Mouse (Mus musculus) hindbrain, embryonic 13.5 days (tissue): Measurements from ENCODE around the gene Cbx1. TPM values are rescaled to one million over a fixed set of nuclear protein-coding genes. Genes with fewer than 3 reads are reported as not detected.
"Not testable (repeated sequence)": the region's sequence is repeated elsewhere in the genome, so short reads cannot be mapped to it uniquely, and the experiment has no call there.

Experiments
- ATAC-seq: fragments of 200-750 bp; cut with Nextera tagmentation; 2 replicates; pipeline ENCODE4 v1.8.0; 2017; ENCODE audit warnings: moderate TSS enrichment; ENCODE audit not compliant: low FRiP score
- H3K27ac ChIP-seq: fragments of 300-500 bp; sonication (generic); 2 replicates; pipeline ENCODE4 v1.5.1; 2015; ENCODE audit warnings: inconsistent platforms, mild to moderate bottlenecking, moderate library complexity
- H3K27me3 ChIP-seq: fragments of 300-500 bp; sonication (generic); 2 replicates; pipeline ENCODE4 v1.6.1; 2015; ENCODE audit warnings: mild to moderate bottlenecking, inconsistent platforms
- H3K36me3 ChIP-seq: fragments of 300-500 bp; sonication (generic); 2 replicates; pipeline ENCODE4 v1.6.1; 2015; ENCODE audit warnings: mild to moderate bottlenecking, inconsistent platforms
- H3K4me1 ChIP-seq: fragments of 300-500 bp; sonication (generic); replicated peaks from 2 replicates; pipeline ENCODE4 v1.6.1; 2015; ENCODE audit warnings: inconsistent platforms
- H3K4me2 ChIP-seq: fragments of 300-500 bp; sonication (generic); 2 replicates; pipeline ENCODE4 v1.6.1; 2015; ENCODE audit warnings: inconsistent platforms, mild to moderate bottlenecking, moderate library complexity
- H3K4me3 ChIP-seq: fragments of 300-500 bp; sonication (generic); 2 replicates; pipeline ENCODE4 v1.5.1; 2015; ENCODE audit warnings: mild to moderate bottlenecking, inconsistent platforms
- H3K9ac ChIP-seq: fragments of 300-500 bp; sonication (generic); 2 replicates; pipeline ENCODE4 v1.6.1; 2015; ENCODE audit warnings: mild to moderate bottlenecking, inconsistent platforms
- H3K9me3 ChIP-seq: fragments of 300-500 bp; sonication (generic); 2 replicates; pipeline ENCODE4 v1.6.1; 2016; ENCODE audit warnings: inconsistent platforms
- WGBS: fragments of 180-500 bp; shearing (Covaris S2); methylation state at CpG from one replicate; pipeline ENCODE4 v1.1.7; 2015; 5-methylcytosine and 5-hydroxymethylcytosine counted together
- polyA plus RNA-seq: library from polyadenylated mRNA; unstranded; fragments of >200 nt; fragmentation: Nextera tagmentation; extraction: Ambion mirVana; gene quantifications from 2 replicates; pipeline ENCODE4 v1.2.1, GENCODE M21; 2015

Cbx1 gene
- polyA plus RNA-seq, 1 experiment from 2014 or later, result 108 TPM

DNA sequence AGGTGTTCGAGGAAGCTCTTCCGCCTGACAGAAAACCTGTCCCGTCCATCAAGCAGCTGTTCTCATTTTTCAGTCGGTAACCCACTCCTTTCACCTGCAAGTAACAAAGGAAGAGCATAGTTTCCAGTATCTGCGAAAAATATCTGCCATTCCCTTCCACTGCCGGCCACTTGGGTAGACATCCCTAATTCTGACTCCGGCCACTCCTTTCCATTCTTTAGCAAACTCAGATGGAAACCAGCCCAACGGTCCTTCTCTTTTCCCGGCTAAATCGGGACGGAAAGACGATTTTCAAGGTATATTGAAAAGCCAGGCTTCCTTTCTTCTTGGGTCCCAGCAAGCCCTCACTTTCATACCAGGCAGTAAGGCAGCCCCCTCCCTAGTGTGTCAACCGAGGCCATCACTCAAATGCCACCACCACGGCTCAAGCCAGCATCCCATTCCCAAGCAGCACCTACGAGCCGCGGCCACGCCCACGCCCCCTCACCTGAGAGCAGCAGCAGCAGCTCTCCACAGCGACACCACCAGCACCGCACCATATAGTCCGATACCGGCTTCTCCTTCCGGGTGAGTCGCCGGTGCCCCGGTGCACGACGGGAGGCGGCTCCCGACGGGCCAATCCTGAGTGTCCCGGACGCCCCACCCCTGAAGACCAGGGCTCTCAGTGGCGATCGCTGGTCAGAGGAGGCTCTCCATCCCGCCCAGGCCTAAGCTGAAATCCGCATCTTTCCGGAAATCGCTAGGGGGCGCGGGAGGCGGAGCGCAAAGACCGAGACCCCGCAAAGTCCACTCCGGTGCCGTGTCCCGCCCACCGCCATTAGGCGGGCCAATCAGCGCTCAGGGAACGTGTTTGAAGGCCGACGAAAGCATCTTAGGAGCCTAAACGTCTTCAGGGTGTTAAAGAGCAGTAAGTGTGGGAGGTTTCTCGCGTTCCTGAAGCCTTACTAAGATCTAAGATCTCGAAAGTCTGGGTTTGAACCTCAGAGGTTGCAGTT lies 11.7 kb upstream of the Cbx1 start, which contains the start of gene Snx11:
Snx11 (minus strand) TSS at position 592 of the 995 bp plus-strand sequence.
- H3K4me3 ChIP-seq, result peak within 1 kb of the TSS; percentile 71
- H3K4me2 ChIP-seq, result peak within 1 kb of the TSS; percentile 80
- peak; percentile 98 for ATAC-seq
- peaks cover 14% of the 10 kb centered on the region for H3K36me3 ChIP-seq
- H3K4me1 ChIP-seq, result peaks cover 37% of the 10 kb centered on the region
- peak within 1 kb of the TSS; percentile 87 for H3K27ac ChIP-seq
- H3K27me3 ChIP-seq, result no peaks in the 10 kb centered on the region
- no peaks in the 10 kb centered on the region for H3K9me3 ChIP-seq
- WGBS, result 1% methylated on average over 59 of the region's 59 CpGs
- H3K9ac ChIP-seq, result peak within 1 kb of the TSS; percentile 82

DNA sequence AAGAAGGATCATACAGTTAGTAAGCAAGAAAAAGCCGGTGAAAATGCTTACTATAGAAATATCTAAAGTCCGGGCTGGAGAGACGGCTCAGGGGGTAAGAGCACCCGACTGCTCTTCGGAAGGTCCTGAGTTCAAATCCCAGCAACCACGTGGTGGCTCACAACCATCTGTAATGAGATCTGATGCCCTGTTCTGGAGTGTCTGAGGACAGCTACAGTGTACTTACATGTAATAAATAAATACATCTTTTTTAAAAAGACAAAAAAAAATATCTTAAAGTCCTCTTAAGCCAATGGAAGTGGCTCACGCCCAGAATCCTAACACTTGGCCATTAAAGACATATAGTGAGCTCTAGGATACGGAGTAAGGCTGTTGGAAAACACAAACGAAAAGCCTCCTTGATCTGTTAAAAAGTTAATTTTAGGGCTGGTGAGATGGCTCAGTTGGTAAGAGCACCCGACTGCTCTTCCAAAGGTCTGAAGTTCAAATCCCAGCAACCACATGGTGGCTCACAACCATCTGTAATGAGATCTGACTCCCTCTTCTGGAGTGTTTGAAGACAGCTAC lies 10.8 kb upstream of the Cbx1 start:
- not testable (repeated sequence) for H3K36me3 ChIP-seq, ATAC-seq, H3K9me3 ChIP-seq, H3K27me3 ChIP-seq
- Histone ChIP-seq H3K27ac (peak overlapping the region; percentile 87), H3K4me3 (peak overlapping the region; percentile 71), H3K4me1 (peaks cover 35% of the 10 kb centered on the region), H3K9ac (peak overlapping the region; percentile 82; the same call in 1 of the 2 replicates), H3K4me2 (peak overlapping the region; percentile 80)
- WGBS, result 70% methylated on average over 10 of the region's 10 CpGs

GRCm38 (mm10) chr11:96780306-96780705 lies 8.6 kb upstream of the Cbx1 start:
- no peak for ATAC-seq
- H3K36me3 ChIP-seq, result no peaks in the 10 kb centered on the region

GRCm38 (mm10) chr11:96781425-96781824 lies 7.5 kb upstream of the Cbx1 start:
- Histone ChIP-seq H3K9ac (no peak overlapping the region), H3K9me3 (no peaks in the 10 kb centered on the region), H3K36me3 (no peaks in the 10 kb centered on the region), H3K27ac (no peak overlapping the region), H3K27me3 (no peaks in the 10 kb centered on the region), H3K4me1 (peaks cover 5% of the 10 kb centered on the region), H3K4me3 (no peak overlapping the region), H3K4me2 (no peak overlapping the region)
- no peak for ATAC-seq
- 76% methylated on average over 2 of the region's 2 CpGs for WGBS

More at GRCm38 (mm10) chr11:96780306-96780705, 8.6 kb upstream of the Cbx1 start:
- peaks cover 16% of the 10 kb centered on the region for H3K4me1 ChIP-seq
- no peak overlapping the region for H3K4me2 ChIP-seq
- no peaks in the 10 kb centered on the region for H3K27me3 ChIP-seq
- H3K27ac ChIP-seq, result no peak overlapping the region
- H3K9ac ChIP-seq, result no peak overlapping the region
- no peaks in the 10 kb centered on the region for H3K9me3 ChIP-seq
- 79% methylated on average over 5 of the region's 5 CpGs for WGBS
- no peak overlapping the region for H3K4me3 ChIP-seq

- not testable (repeated sequence) for H3K9me3 ChIP-seq, H3K27ac ChIP-seq, H3K4me2 ChIP-seq, H3K36me3 ChIP-seq, H3K9ac ChIP-seq, H3K4me1 ChIP-seq, H3K27me3 ChIP-seq, ATAC-seq, H3K4me3 ChIP-seq
- 17% methylated on average over 7 of the region's 7 CpGs for WGBS
These were observed 4.1 kb upstream of the Cbx1 start for GRCm38 (mm10) chr11:96784847-96785246.

- Histone ChIP-seq H3K4me2 (no peak overlapping the region), H3K36me3 (no peaks in the 10 kb centered on the region), H3K4me1 (peaks cover 25% of the 10 kb centered on the region), H3K27me3 (no peaks in the 10 kb centered on the region), H3K27ac (no peak overlapping the region), H3K9ac (no peak overlapping the region), H3K9me3 (no peaks in the 10 kb centered on the region), H3K4me3 (no peak overlapping the region)
- ATAC-seq, result no peak
- WGBS, result 29% methylated on average over 9 of the region's 9 CpGs
These were observed 2.0 kb upstream of the Cbx1 start for GRCm38 (mm10) chr11:96786731-96787450.

DNA sequence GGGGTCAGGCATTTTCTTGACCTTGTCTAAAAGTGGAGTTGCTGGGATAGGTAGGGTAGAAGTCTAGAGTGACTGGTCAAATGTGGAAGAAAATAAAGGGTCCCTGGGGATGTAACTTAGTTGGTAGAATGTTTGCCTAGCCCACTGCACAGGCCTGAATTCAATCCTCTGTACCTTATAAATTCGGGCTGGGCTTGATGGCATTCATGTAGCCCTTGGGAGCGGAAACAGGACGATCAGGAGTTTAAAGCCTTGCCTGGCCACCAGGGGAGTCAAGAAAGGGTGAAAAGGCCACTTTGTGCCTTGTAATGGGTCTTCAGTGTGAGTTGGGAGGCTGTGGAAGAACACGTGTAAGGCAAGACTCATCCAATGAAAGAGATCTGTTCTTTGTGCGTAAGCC lies 1.1 kb downstream of the Cbx1 start:
- no peaks in the 10 kb centered on the region for H3K36me3 ChIP-seq
- H3K4me3 ChIP-seq, result peak overlapping the region; percentile 93
- no peak for ATAC-seq
- H3K9ac ChIP-seq, result peak overlapping the region; percentile 91
- peaks cover 47% of the 10 kb centered on the region for H3K4me1 ChIP-seq
- no peaks in the 10 kb centered on the region for H3K9me3 ChIP-seq
- H3K4me2 ChIP-seq, result peak overlapping the region; percentile 94
- WGBS, result 8% methylated on average over 5 of the region's 5 CpGs
- H3K27ac ChIP-seq, result no peak overlapping the region
- H3K27me3 ChIP-seq, result no peaks in the 10 kb centered on the region

DNA sequence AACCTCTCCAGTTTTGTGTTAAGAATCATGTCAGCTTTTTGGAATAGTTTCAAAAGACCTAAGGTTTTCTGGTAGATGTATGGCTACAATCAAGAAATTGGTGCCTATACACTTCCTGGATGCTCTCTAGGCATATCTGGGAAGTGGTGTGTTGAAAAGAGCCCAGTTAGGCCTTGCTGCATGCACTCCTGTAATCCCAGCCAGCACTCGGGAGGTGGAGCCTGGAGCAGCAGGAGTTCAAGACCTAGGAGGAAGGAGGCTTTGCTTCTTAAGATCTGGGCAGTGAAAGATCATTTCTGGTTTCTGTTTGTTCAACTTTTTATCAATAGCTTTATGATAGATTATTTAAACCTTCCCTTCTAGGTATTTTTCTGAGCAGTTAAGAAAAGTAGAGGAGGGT lies 1.8 kb downstream of the Cbx1 start:
- no peak for ATAC-seq
- no peaks in the 10 kb centered on the region for H3K9me3 ChIP-seq
- no peaks in the 10 kb centered on the region for H3K27me3 ChIP-seq
- H3K9ac ChIP-seq, result peak overlapping the region; percentile 91; the same call in 1 of the 2 replicates
- WGBS, result 14% methylated on average over 1 of the region's 1 CpGs
- H3K4me2 ChIP-seq, result peak overlapping the region; percentile 94
- peak overlapping the region; percentile 93 for H3K4me3 ChIP-seq
- H3K4me1 ChIP-seq, result peaks cover 47% of the 10 kb centered on the region
- H3K36me3 ChIP-seq, result peaks cover 7% of the 10 kb centered on the region
- H3K27ac ChIP-seq, result no peak overlapping the region

DNA sequence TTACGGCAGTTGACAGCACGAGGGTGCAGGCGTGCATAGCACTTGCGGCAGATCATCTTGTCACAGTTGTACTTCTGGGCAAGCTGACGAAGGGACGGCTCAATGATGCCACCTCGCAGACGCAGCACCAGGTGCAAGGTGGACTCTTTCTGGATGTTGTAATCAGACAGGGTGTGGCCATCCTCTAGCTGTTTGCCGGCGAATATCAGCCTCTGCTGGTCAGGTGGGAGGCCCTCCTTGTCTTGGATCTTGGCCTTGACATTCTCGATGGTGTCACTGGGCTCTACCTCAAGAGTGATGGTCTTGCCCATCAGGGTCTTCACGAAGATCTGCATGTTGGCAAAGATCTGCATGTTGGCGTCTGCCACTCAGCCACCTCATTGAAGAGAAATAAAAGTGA lies 6.6 kb downstream of the Cbx1 start:
- H3K27me3 ChIP-seq, result no peaks in the 10 kb centered on the region
- WGBS, result 97% methylated on average over 13 of the region's 13 CpGs
- no peaks in the 10 kb centered on the region for H3K9me3 ChIP-seq
- H3K27ac ChIP-seq, result no peak overlapping the region
- H3K4me1 ChIP-seq, result peaks cover 36% of the 10 kb centered on the region
- no peak overlapping the region for H3K4me2 ChIP-seq
- no peak overlapping the region for H3K4me3 ChIP-seq
- H3K9ac ChIP-seq, result no peak overlapping the region
- H3K36me3 ChIP-seq, result peaks cover 26% of the 10 kb centered on the region
- ATAC-seq, result no peak

DNA sequence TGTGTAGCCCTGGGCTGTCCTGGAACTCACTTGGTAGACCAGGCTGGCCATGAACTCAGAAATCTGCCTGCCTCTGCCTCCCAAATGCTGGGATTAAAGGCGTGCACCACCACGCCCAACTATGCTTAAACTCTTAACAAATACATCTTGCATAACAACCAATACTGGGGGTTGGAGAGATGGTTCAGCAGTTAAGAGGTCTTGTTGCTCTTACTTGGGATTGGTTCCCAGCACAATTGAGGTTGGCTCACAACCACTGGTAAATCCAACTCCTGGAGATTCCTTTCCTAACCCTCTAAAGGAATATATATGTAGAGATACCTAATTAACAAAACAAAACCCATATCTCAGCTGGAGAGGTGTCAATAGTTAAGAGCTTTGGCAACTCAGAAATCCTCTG lies 7.2 kb downstream of the Cbx1 start:
- ATAC-seq, result no peak
- Histone ChIP-seq H3K9ac (no peak overlapping the region), H3K9me3 (no peaks in the 10 kb centered on the region), H3K4me2 (no peak overlapping the region), H3K4me1 (peaks cover 30% of the 10 kb centered on the region), H3K27me3 (no peaks in the 10 kb centered on the region), H3K4me3 (no peak overlapping the region), H3K36me3 (peaks cover 31% of the 10 kb centered on the region), H3K27ac (no peak overlapping the region)
- WGBS, result 98% methylated on average over 2 of the region's 2 CpGs

DNA sequence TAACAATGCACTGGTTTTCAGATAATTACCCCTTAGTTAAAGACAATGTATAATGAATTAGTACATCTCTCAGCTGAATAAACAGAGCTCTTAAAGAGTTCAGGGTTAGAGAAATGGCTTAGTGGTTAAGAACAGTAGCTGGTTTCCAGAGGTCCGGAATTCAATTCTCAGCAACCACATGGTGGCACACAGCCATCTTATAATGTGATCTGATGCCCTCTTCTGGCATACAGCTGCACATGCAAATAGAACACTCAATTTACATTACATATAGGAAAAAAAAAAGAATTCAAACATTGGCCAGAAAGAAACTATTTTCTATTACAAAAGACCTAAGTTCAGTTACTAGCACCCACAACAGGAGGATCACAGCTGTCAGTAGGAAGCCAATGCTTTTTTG lies 7.7 kb downstream of the Cbx1 start:
- H3K9me3 ChIP-seq, result no peaks in the 10 kb centered on the region
- ATAC-seq, result no peak
- H3K4me2 ChIP-seq, result no peak overlapping the region
- no peak overlapping the region for H3K9ac ChIP-seq
- no peak overlapping the region for H3K4me3 ChIP-seq
- peaks cover 25% of the 10 kb centered on the region for H3K4me1 ChIP-seq
- peaks cover 34% of the 10 kb centered on the region for H3K36me3 ChIP-seq
- no peaks in the 10 kb centered on the region for H3K27me3 ChIP-seq
- no peak overlapping the region for H3K27ac ChIP-seq
- 73% methylated on average over 1 of the region's 1 CpGs for WGBS

- Histone ChIP-seq H3K36me3 (peaks cover 61% of the 10 kb centered on the region), H3K4me3 (no peak overlapping the region), H3K27me3 (no peaks in the 10 kb centered on the region), H3K4me1 (no peaks in the 10 kb centered on the region), H3K9ac (no peak overlapping the region), H3K27ac (no peak overlapping the region), H3K9me3 (no peaks in the 10 kb centered on the region), H3K4me2 (no peak overlapping the region)
- 93% methylated on average over 2 of the region's 2 CpGs for WGBS
- ATAC-seq, result no peak
These were observed 10.6 kb downstream of the Cbx1 start for GRCm38 (mm10) chr11:96799511-96799910.
